Mouse (Mus musculus) ES-E14 (cell line): ENCODE measurements at regions not wholly inside any gene's neighbourhood (a gene's known extent, or its start where the extent isn't known, plus 50 kb on each side); places are given as distances from the start of the nearest gene placed in this dataset.

Source experiments
- CHD2 ChIP-seq: IDR thresholded peaks from 2 replicates; pipeline ENCODE4 v1.6.1; 2014; ENCODE audit warnings: mild to moderate bottlenecking, low read depth, low read length, inconsistent platforms
- ZC3H11A ChIP-seq: IDR thresholded peaks from 2 replicates; pipeline ENCODE4 v1.6.1; 2012; ENCODE audit warnings: low read depth, mild to moderate bottlenecking, inconsistent platforms, low read length, borderline replicate concordance
- ZNF384 ChIP-seq: IDR thresholded peaks from 2 replicates; pipeline ENCODE4 v1.6.1; 2012; ENCODE audit warnings: low read depth, low read length, inconsistent platforms

DNA sequence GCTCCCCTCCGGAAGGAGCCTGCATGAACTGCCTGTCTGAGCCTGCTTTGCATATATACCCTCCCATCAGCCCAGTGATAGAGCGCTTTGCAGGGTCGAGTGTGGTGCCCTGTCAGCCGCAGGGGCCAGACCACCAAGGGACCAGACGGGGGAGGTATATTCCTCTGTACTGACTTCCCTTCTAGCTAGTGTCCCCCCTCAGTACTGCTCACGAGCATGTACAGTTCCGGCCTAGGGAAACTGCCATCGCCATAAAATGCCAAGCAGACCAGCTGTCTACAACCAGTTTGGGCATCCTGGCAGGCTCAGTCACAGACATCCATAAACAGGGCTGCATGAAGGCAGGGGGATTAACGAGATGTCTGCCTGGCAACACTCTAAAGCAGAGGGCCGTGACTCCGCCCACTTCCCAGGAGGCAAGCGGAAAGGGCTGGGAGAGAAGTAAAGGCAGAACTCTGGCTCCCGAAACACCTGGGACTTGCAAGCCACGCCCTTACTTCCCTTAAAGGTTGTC, 68.6 kb upstream of the Zfp536 start:
- TF ChIP-seq ZC3H11A (no peak), ZNF384 (no peak), CHD2 (no peak)
